Mouse (Mus musculus) neural tube, embryonic 14.5 days (tissue): ENCODE measurements around the gene Pip5k1b. TPM values are rescaled to one million over a fixed set of nuclear protein-coding genes. Genes with fewer than 3 reads are reported as not detected.

ENCODE experiments used
- ATAC-seq: fragments of 200-750 bp; cut with Nextera tagmentation; 2 replicates; pipeline ENCODE4 v1.8.0; 2017; ENCODE audit warnings: low read depth, mild to moderate bottlenecking, moderate TSS enrichment, moderate library complexity
- H3K27ac ChIP-seq: fragments of 300-500 bp; sonication (generic); 2 replicates; pipeline ENCODE4 v1.5.1; 2014; ENCODE audit warnings: low read depth, mild to moderate bottlenecking, control low read depth, low read length, moderate library complexity, mixed read lengths
- H3K27me3 ChIP-seq: fragments of 300-500 bp; sonication (generic); 2 replicates; pipeline ENCODE4 v1.6.1; 2014; ENCODE audit warnings: low read length; ENCODE audit not compliant: control insufficient read depth, insufficient read depth
- H3K36me3 ChIP-seq: fragments of 300-500 bp; sonication (generic); 2 replicates; pipeline ENCODE4 v1.6.1; 2014; ENCODE audit warnings: low read length, mixed read lengths; ENCODE audit not compliant: control insufficient read depth, insufficient read depth
- H3K4me1 ChIP-seq: fragments of 300-500 bp; sonication (generic); 2 replicates; pipeline ENCODE4 v1.6.1; 2014; ENCODE audit warnings: low read length; ENCODE audit not compliant: control insufficient read depth, insufficient read depth
- H3K4me2 ChIP-seq: fragments of 300-500 bp; sonication (generic); 2 replicates; pipeline ENCODE4 v1.6.1; 2014; ENCODE audit warnings: mild to moderate bottlenecking, low read depth, low read length, control low read depth
- H3K4me3 ChIP-seq: fragments of 300-500 bp; sonication (generic); 2 replicates; pipeline ENCODE4 v1.5.1; 2014; ENCODE audit warnings: low read depth, low read length, control low read depth, mixed read lengths
- H3K9ac ChIP-seq: fragments of 300-500 bp; sonication (generic); replicated peaks from 2 replicates; pipeline ENCODE4 v1.6.1; 2014; ENCODE audit warnings: low read depth, mild to moderate bottlenecking, control low read depth, low read length, mixed read lengths
- H3K9me3 ChIP-seq: fragments of 300-500 bp; sonication (generic); 2 replicates; pipeline ENCODE4 v1.6.1; 2016; ENCODE audit warnings: low read length; ENCODE audit not compliant: control insufficient read depth
- WGBS: fragments of 180-500 bp; shearing (Covaris S2); extraction: QIAGEN DNeasy Blood & Tissue Kit; methylation state at CpG from one replicate; pipeline ENCODE4 v1.1.7; 2014; 5-methylcytosine and 5-hydroxymethylcytosine counted together
- polyA plus RNA-seq: library from polyadenylated mRNA; unstranded; fragments of >200 nt; fragmentation: Nextera tagmentation; extraction: Ambion mirVana; gene quantifications from 2 replicates; pipeline ENCODE4 v1.2.1, GENCODE M21; 2014

The Pip5k1b gene
- polyA plus RNA-seq, 1 experiment from 2014 or later = 2.1 TPM

DNA sequence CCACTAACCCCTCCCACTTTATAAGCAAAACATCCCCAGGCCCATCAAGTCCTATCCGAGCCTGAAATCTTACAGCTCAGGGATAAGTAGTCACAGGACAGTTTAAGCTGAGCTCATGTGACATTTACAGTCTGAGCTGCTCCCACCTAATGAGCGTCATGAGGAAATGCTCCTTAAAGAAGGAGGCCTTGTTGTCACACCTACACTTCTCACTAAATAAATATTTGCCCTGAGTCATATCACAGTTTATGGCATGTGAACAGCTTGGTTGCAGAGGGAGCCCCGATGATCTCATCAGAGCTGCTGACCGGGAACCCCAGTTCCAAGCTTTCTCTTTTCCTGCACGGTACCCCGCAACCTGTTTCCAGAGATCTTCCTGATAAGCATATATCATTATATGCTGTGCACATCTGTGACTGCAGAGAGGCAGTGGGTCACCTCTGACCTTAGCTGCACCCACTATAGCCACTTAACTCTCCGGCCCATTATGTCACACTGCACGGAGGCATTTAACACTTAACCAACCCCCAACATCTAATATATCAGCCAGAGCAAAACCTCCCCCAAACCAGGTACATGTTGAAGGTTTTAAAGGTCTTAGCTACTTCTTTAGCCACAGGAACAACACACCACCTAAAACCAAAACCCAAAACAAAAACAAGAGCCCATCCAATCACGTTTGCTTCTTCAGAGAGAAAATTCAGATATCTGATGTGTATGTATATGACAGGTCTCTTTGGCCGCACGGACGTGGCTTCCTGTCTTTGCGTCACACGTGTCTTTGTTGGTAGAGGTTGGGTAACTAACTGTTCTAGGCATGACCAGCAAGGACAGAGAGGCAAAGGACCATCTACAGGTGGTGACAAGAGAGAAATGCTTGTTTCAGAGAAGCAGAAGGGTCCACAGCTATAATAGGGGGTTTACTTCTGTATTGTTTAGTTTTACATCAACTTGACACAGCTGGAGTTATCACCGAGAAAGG, 40.7 kb downstream of the Pip5k1b start:
- H3K4me2 ChIP-seq = no peak overlapping the region
- H3K9me3 ChIP-seq = no peaks in the 10 kb centered on the region
- H3K4me1 ChIP-seq = no peaks in the 10 kb centered on the region
- ATAC-seq = no peak
- H3K9ac ChIP-seq = no peak overlapping the region
- H3K27ac ChIP-seq = no peak overlapping the region
- 90% methylated on average over 15 of the region's 15 CpGs for WGBS
- H3K27me3 ChIP-seq = no peaks in the 10 kb centered on the region
- no peak overlapping the region for H3K4me3 ChIP-seq
- no peaks in the 10 kb centered on the region for H3K36me3 ChIP-seq

- no peak overlapping the region for H3K4me3 ChIP-seq
- WGBS = 91% methylated on average over 20 of the region's 20 CpGs
- ATAC-seq = no peak
- no peak overlapping the region for H3K4me2 ChIP-seq
- H3K27me3 ChIP-seq = no peaks in the 10 kb centered on the region
- H3K36me3 ChIP-seq = no peaks in the 10 kb centered on the region
- no peaks in the 10 kb centered on the region for H3K9me3 ChIP-seq
- no peak overlapping the region for H3K9ac ChIP-seq
- no peak overlapping the region for H3K27ac ChIP-seq
- H3K4me1 ChIP-seq = peaks cover 5% of the 10 kb centered on the region; the same call in 1 of the 2 replicates
Measured at GRCm38 (mm10) chr19:24513105-24513843, 42.4 kb downstream of the Pip5k1b start.

- 94% methylated on average over 7 of the region's 7 CpGs for WGBS
- no peak overlapping the region for H3K4me3 ChIP-seq
- H3K4me2 ChIP-seq = no peak overlapping the region
- no peaks in the 10 kb centered on the region for H3K36me3 ChIP-seq
- no peak for ATAC-seq
- H3K4me1 ChIP-seq = peaks cover 11% of the 10 kb centered on the region; the same call in 1 of the 2 replicates
- H3K9me3 ChIP-seq = no peaks in the 10 kb centered on the region
- no peaks in the 10 kb centered on the region for H3K27me3 ChIP-seq
- no peak overlapping the region for H3K27ac ChIP-seq
- H3K9ac ChIP-seq = no peak overlapping the region
Measured at GRCm38 (mm10) chr19:24511939-24512338, 43.7 kb downstream of the Pip5k1b start.

DNA sequence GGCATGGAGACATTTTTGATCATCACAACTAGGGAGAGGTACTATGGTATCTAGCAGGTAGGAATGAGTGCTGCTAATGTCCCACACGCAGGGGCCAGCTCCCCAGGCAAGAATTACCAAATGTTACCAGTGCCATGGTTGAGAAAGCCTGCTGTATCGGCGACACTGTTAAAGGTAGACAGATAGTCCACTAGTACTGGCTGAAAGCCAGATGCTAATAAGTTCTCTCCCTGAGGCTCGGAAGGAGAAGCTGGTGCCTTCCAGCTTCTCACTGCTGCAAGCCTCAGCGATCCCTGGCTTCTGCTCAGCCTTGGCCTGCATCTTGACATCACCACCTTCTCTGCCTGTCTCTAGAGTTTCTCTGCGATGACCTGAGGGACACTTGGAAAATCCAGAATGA, 46.3 kb downstream of the Pip5k1b start:
- no peak for ATAC-seq
- no peak overlapping the region for H3K27ac ChIP-seq
- H3K36me3 ChIP-seq = no peaks in the 10 kb centered on the region
- no peaks in the 10 kb centered on the region for H3K9me3 ChIP-seq
- no peak overlapping the region for H3K4me3 ChIP-seq
- no peak overlapping the region for H3K9ac ChIP-seq
- H3K4me2 ChIP-seq = no peak overlapping the region
- H3K27me3 ChIP-seq = no peaks in the 10 kb centered on the region
- H3K4me1 ChIP-seq = peaks cover 11% of the 10 kb centered on the region; the same call in 1 of the 2 replicates
- WGBS = 68% methylated on average over 6 of the region's 6 CpGs

- Histone ChIP-seq H3K4me1 (peaks cover 11% of the 10 kb centered on the region; the same call in 1 of the 2 replicates), H3K4me2 (no peak overlapping the region), H3K27me3 (no peaks in the 10 kb centered on the region), H3K36me3 (no peaks in the 10 kb centered on the region), H3K4me3 (no peak overlapping the region), H3K9ac (no peak overlapping the region), H3K27ac (no peak overlapping the region), H3K9me3 (no peaks in the 10 kb centered on the region)
- WGBS = 9% methylated on average over 13 of the region's 13 CpGs
- peak; percentile 41; the same call in 1 of the 2 replicates for ATAC-seq
Measured at GRCm38 (mm10) chr19:24508087-24508767, 47.4 kb downstream of the Pip5k1b start.

DNA sequence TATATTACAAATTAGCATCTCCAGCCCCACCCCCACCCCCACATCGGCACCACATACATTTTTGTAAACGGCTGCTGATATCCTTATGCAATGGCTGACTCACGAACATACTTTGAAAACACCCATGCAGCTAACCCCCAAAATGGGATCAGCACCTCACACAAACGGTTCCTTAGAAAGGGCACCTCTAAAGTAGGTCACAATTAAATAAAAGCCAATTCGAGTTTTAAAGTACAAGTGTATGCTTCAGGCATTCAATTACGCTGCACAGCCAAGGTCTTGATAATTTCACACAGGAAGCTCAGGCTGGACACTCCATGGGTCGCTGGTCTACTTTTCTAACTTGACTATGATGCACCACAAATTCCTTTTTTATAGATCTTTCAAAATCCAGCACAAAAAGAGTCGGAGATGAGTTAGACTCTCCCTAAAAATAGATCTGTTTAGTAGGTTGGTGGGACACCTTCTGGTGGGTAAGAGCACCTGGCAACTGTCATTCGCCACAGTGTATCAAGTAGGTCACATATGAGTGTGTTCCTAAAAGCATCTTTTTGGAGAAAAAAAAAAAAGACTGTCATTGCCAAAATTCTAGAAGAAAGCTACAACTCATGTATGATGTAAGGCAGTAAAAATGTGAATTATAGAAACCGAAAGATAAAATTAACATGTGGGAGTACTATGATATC, 52.8 kb downstream of the Pip5k1b start:
- peaks cover 3% of the 10 kb centered on the region; the same call in 1 of the 2 replicates for H3K4me1 ChIP-seq
- H3K27me3 ChIP-seq = no peaks in the 10 kb centered on the region
- WGBS = 89% methylated on average over 10 of the region's 10 CpGs
- no peak overlapping the region for H3K4me2 ChIP-seq
- H3K9me3 ChIP-seq = no peaks in the 10 kb centered on the region
- no peak overlapping the region for H3K4me3 ChIP-seq
- no peak overlapping the region for H3K9ac ChIP-seq
- no peaks in the 10 kb centered on the region for H3K36me3 ChIP-seq
- H3K27ac ChIP-seq = no peak overlapping the region
- no peak for ATAC-seq

GRCm38 (mm10) chr19:24501525-24501924, 54.1 kb downstream of the Pip5k1b start:
- Histone ChIP-seq H3K36me3 (no peaks in the 10 kb centered on the region), H3K4me1 (no peaks in the 10 kb centered on the region)
- ATAC-seq = no peak

DNA sequence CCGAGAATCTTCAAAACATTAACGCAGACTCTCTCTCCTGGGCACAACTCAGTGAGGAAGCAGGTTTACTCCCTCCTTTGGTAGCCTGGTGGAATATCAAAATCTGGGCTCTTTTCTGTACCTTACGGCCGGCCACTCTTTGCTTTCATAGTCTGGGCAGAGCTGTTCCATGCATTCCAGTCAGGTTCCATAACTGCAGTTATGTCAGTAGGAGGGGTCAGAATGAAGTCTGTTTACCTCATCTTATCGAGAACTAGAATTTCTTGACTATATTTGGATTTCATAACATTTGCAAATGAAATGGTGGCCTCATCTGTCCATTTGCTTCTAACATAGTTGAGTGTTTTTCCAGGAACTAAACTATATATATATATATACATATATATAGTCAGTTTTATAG, 55.2 kb downstream of the Pip5k1b start:
- no peaks in the 10 kb centered on the region for H3K4me1 ChIP-seq
- 89% methylated on average over 5 of the region's 5 CpGs for WGBS
- no peaks in the 10 kb centered on the region for H3K36me3 ChIP-seq
- no peak overlapping the region for H3K9ac ChIP-seq
- H3K4me3 ChIP-seq = no peak overlapping the region
- no peak overlapping the region for H3K4me2 ChIP-seq
- no peaks in the 10 kb centered on the region for H3K27me3 ChIP-seq
- no peak overlapping the region for H3K27ac ChIP-seq
- H3K9me3 ChIP-seq = no peaks in the 10 kb centered on the region
- no peak for ATAC-seq

More at GRCm38 (mm10) chr19:24501525-24501924, 54.1 kb downstream of the Pip5k1b start:
- H3K4me3 ChIP-seq = no peak overlapping the region
- H3K27me3 ChIP-seq = no peaks in the 10 kb centered on the region
- H3K27ac ChIP-seq = no peak overlapping the region
- H3K9me3 ChIP-seq = no peaks in the 10 kb centered on the region
- no peak overlapping the region for H3K4me2 ChIP-seq
- H3K9ac ChIP-seq = no peak overlapping the region
